Comparison of ENCODE assay signal across 7 mouse cellular contexts in genomic region chr11:9010416-9010815, GRCm38 (mm10). TPM values are rescaled to one million over a fixed set of nuclear protein-coding genes. Genes with fewer than 3 reads are reported as not detected.
DNase-seq lines count a peak whose midpoint lies in the region; ATAC-seq and TF ChIP-seq lines count a peak whose summit lies in the region.

No protein-coding gene starts in this region.

- H3K4me2 ChIP-seq in forebrain, embryonic 12.5 days, result peak overlapping the region; percentile 75
- H3K4me2 ChIP-seq in intestine, embryonic 15.5 days (replicated peaks), result peak overlapping the region; percentile 74
- peak overlapping the region; percentile 77 for H3K4me2 ChIP-seq in liver, embryonic 13.5 days
- peak overlapping the region; percentile 84 for H3K4me2 ChIP-seq in neural tube, embryonic 15.5 days

- 0% methylated on average over 7 of the region's 7 CpGs for WGBS in forebrain, embryonic 12.5 days
- WGBS in intestine, embryonic 15.5 days, result under 1% methylated on average over 7 of the region's 7 CpGs
- WGBS in liver, embryonic 13.5 days (ENCODE audit: insufficient replicate concordance), result under 1% methylated on average over 7 of the region's 7 CpGs
- WGBS in neural tube, embryonic 15.5 days, result under 1% methylated on average over 7 of the region's 7 CpGs

- TF ChIP-seq POLR2A in brain, embryonic 14.5 days (IDR thresholded peaks at IDR 0.05; ENCODE audit: borderline replicate concordance, extremely low read depth, insufficient read depth, insufficient read length, poor library complexity, severe bottlenecking), result no peak

- peak overlapping the region; percentile 68 for H3K4me3 ChIP-seq in forebrain, embryonic 12.5 days (replicated peaks)
- peak overlapping the region; percentile 80 for H3K4me3 ChIP-seq in intestine, embryonic 15.5 days (replicated peaks)
- peak overlapping the region; percentile 84 for H3K4me3 ChIP-seq in liver, embryonic 13.5 days (replicated peaks)
- peak overlapping the region; percentile 73 for H3K4me3 ChIP-seq in neural tube, embryonic 15.5 days (replicated peaks)

- H3K4me1 ChIP-seq in forebrain, embryonic 12.5 days, result peaks cover 17% of the 10 kb centered on the region
- H3K4me1 ChIP-seq in intestine, embryonic 15.5 days (replicated peaks), result peaks cover 3% of the 10 kb centered on the region; the same call in 1 of the 2 replicates
- peaks cover 12% of the 10 kb centered on the region for H3K4me1 ChIP-seq in liver, embryonic 13.5 days (replicated peaks)
- H3K4me1 ChIP-seq in neural tube, embryonic 15.5 days, result peaks cover 12% of the 10 kb centered on the region

- ATAC-seq in forebrain, embryonic 12.5 days (ENCODE audit: low FRiP score), result peak; percentile 65
- peak; percentile 57 for ATAC-seq in intestine, embryonic 15.5 days
- ATAC-seq in liver, embryonic 13.5 days (ENCODE audit: low read depth), result peak; percentile 69
- ATAC-seq in neural tube, embryonic 15.5 days (ENCODE audit: low FRiP score), result peak; percentile 58

- no peaks in the 10 kb centered on the region for H3K27me3 ChIP-seq in forebrain, embryonic 12.5 days
- no peaks in the 10 kb centered on the region for H3K27me3 ChIP-seq in intestine, embryonic 15.5 days (replicated peaks)
- H3K27me3 ChIP-seq in liver, embryonic 13.5 days, result no peaks in the 10 kb centered on the region
- H3K27me3 ChIP-seq in neural tube, embryonic 15.5 days (replicated peaks), result no peaks in the 10 kb centered on the region

- TF ChIP-seq CTCF in brain, embryonic 14.5 days (IDR thresholded peaks at IDR 0.05; ENCODE audit: borderline replicate concordance, extremely low read depth, insufficient read depth, insufficient read length), result 0 out of 2 replicates have a peak, but pooled peaks have one; percentile 0

- no peaks in the 10 kb centered on the region for H3K9me3 ChIP-seq in forebrain, embryonic 12.5 days
- no peaks in the 10 kb centered on the region for H3K9me3 ChIP-seq in intestine, embryonic 15.5 days
- H3K9me3 ChIP-seq in liver, embryonic 13.5 days (replicated peaks), result no peaks in the 10 kb centered on the region
- H3K9me3 ChIP-seq in neural tube, embryonic 15.5 days (replicated peaks), result no peaks in the 10 kb centered on the region

- peak overlapping the region; percentile 87 for H3K27ac ChIP-seq in forebrain, embryonic 12.5 days
- peak overlapping the region; percentile 94 for H3K27ac ChIP-seq in intestine, embryonic 15.5 days
- peak overlapping the region; percentile 79 for H3K27ac ChIP-seq in liver, embryonic 13.5 days
- peak overlapping the region; percentile 87 for H3K27ac ChIP-seq in neural tube, embryonic 15.5 days (replicated peaks)

- DNase-seq in right cerebral cortex, postnatal 36 days (ENCODE audit: low spot score in 2 of 2), result peak; percentile 4 to 8
- no peak for DNase-seq in right cerebral cortex, adult 2 months (ENCODE audit: low spot score in 2 of 2)
- no peak for DNase-seq in brain, embryonic 14.5 days (ENCODE audit: low read depth)
- DNase-seq in liver, embryonic 13.5 days, result peak; percentile 17

- H3K9ac ChIP-seq in forebrain, embryonic 12.5 days, result peak overlapping the region; percentile 80
- peak overlapping the region; percentile 85 for H3K9ac ChIP-seq in intestine, embryonic 15.5 days
- H3K9ac ChIP-seq in liver, embryonic 13.5 days, result peak overlapping the region; percentile 86
- peak overlapping the region; percentile 76 for H3K9ac ChIP-seq in neural tube, embryonic 15.5 days (replicated peaks)

- peaks cover 15% of the 10 kb centered on the region for H3K36me3 ChIP-seq in forebrain, embryonic 12.5 days (replicated peaks)
- H3K36me3 ChIP-seq in intestine, embryonic 15.5 days, result 0 out of 2 replicates have a peak, but pooled peaks cover 6% of the 10 kb centered on the region
- H3K36me3 ChIP-seq in liver, embryonic 13.5 days, result peaks cover 24% of the 10 kb centered on the region
- H3K36me3 ChIP-seq in neural tube, embryonic 15.5 days, result no peaks in the 10 kb centered on the region; the same call in none of the 2 replicates

RNA-seq across cellular contexts. Expression of gene Hus1, which starts 0.6 kb away (rescaled TPM):
- polyA plus RNA-seq in brain, embryonic 14.5 days (2012; rRNA removed), result 12.0 and 13.3 TPM in 2 replicates
- polyA plus RNA-seq in forebrain, embryonic 12.5 days (2016; fragmentation: Nextera tagmentation; extraction: Ambion mirVana), result 20.5 and 22.1 TPM in 2 replicates
- polyA plus RNA-seq in intestine, embryonic 15.5 days (2015; fragmentation: Nextera tagmentation; extraction: Ambion mirVana), result 13.2 and 14.1 TPM in 2 replicates
- polyA plus RNA-seq in liver, embryonic 13.5 days (2015; fragmentation: Nextera tagmentation; extraction: Ambion mirVana), result 10.2 and 13.0 TPM in 2 replicates
- 11.0 and 13.8 TPM in 2 replicates for polyA plus RNA-seq in neural tube, embryonic 15.5 days (2015; fragmentation: Nextera tagmentation; extraction: Ambion mirVana)

RNA-seq across cellular contexts. Expression of gene Pkd1l1, which starts 37.4 kb away (rescaled TPM):
- 0.10 and 0.15 TPM in 2 replicates for polyA plus RNA-seq in brain, embryonic 14.5 days (2012; rRNA removed)
- 0.05 and 0.10 TPM in 2 replicates for polyA plus RNA-seq in forebrain, embryonic 12.5 days (2016; fragmentation: Nextera tagmentation; extraction: Ambion mirVana)
- 0.08 TPM in 1 of 2 replicates, not detected in the other for polyA plus RNA-seq in intestine, embryonic 15.5 days (2015; fragmentation: Nextera tagmentation; extraction: Ambion mirVana)
- 0.03 and 0.10 TPM in 2 replicates for polyA plus RNA-seq in liver, embryonic 13.5 days (2015; fragmentation: Nextera tagmentation; extraction: Ambion mirVana)
- 0.10 and 0.20 TPM in 2 replicates for polyA plus RNA-seq in neural tube, embryonic 15.5 days (2015; fragmentation: Nextera tagmentation; extraction: Ambion mirVana)

RNA-seq across cellular contexts. Expression of gene Gm11992, which starts 38.0 kb away (rescaled TPM):
- polyA plus RNA-seq in brain, embryonic 14.5 days (2012; rRNA removed), result 1.0 and 1.1 TPM in 2 replicates
- 0.68 TPM in 2 replicates for polyA plus RNA-seq in forebrain, embryonic 12.5 days (2016; fragmentation: Nextera tagmentation; extraction: Ambion mirVana)
- polyA plus RNA-seq in intestine, embryonic 15.5 days (2015; fragmentation: Nextera tagmentation; extraction: Ambion mirVana), result 0.50 and 0.58 TPM in 2 replicates
- polyA plus RNA-seq in liver, embryonic 13.5 days (2015; fragmentation: Nextera tagmentation; extraction: Ambion mirVana), result 0.07 and 0.12 TPM in 2 replicates
- polyA plus RNA-seq in neural tube, embryonic 15.5 days (2015; fragmentation: Nextera tagmentation; extraction: Ambion mirVana), result 2.5 TPM in 2 replicates

RNA-seq across cellular contexts. Expression of gene Sun3, which starts 38.4 kb away (rescaled TPM):
- polyA plus RNA-seq in brain, embryonic 14.5 days (2012; rRNA removed), result 0.05 TPM in 1 of 2 replicates, not detected in the other
- polyA plus RNA-seq in forebrain, embryonic 12.5 days (2016; fragmentation: Nextera tagmentation; extraction: Ambion mirVana), result 0.17 TPM in 1 of 2 replicates, not detected in the other
- 0.33 and 0.46 TPM in 2 replicates for polyA plus RNA-seq in intestine, embryonic 15.5 days (2015; fragmentation: Nextera tagmentation; extraction: Ambion mirVana)
- not detected in 2 replicates for polyA plus RNA-seq in liver, embryonic 13.5 days (2015; fragmentation: Nextera tagmentation; extraction: Ambion mirVana)
- polyA plus RNA-seq in neural tube, embryonic 15.5 days (2015; fragmentation: Nextera tagmentation; extraction: Ambion mirVana), result 0.13 and 0.36 TPM in 2 replicates

Comparison
In these comparisons a context has a peak if more than half of its experiments do, and no peak if none do; other contexts are left out.
1. DNase-seq: peak in right cerebral cortex, postnatal 36 days (2 of 2) and liver, embryonic 13.5 days (single experiment); none in right cerebral cortex, adult 2 months (0 of 2) and brain, embryonic 14.5 days (single experiment).
2. Peak in every context shown above with its lines, with median percentiles within 50 percentile points of each other: ATAC-seq, H3K27ac ChIP-seq, H3K4me2 ChIP-seq, H3K4me3 ChIP-seq and H3K9ac ChIP-seq.